Mouse (Mus musculus) 3134 (cell line): ENCODE data around the gene Gm9970.
"Not testable (repeated sequence)": the region's sequence is repeated elsewhere in the genome, so short reads cannot be mapped to it uniquely, and the experiment has no call there.

Experiments used
- DNase-seq: peaks from one replicate; pipeline ENCODE4 v3.0.0-alpha.2; 2011; ENCODE audit warnings: low spot score; ENCODE audit not compliant: insufficient read length; ENCODE audit errors: extremely low read depth

The Gm9970 gene

GRCm38 (mm10) chr5:31226641-31227040 is 14.4 kb downstream of the Gm9970 start:
- no peak for DNase-seq

GRCm38 (mm10) chr5:31222696-31223095 is 18.3 kb downstream of the Gm9970 start:
- DNase-seq: no peak

- DNase-seq: peak; percentile 24
Observed at GRCm38 (mm10) chr5:31221304-31221945, 19.6 kb downstream of the Gm9970 start.

- peak; percentile 96 for DNase-seq
Observed at GRCm38 (mm10) chr5:31220448-31221303, 20.4 kb downstream of the Gm9970 start, which contains the start of gene Ppm1g. Gene Ppm1g, minus strand, starts transcription at chr5:31220687.

DNA sequence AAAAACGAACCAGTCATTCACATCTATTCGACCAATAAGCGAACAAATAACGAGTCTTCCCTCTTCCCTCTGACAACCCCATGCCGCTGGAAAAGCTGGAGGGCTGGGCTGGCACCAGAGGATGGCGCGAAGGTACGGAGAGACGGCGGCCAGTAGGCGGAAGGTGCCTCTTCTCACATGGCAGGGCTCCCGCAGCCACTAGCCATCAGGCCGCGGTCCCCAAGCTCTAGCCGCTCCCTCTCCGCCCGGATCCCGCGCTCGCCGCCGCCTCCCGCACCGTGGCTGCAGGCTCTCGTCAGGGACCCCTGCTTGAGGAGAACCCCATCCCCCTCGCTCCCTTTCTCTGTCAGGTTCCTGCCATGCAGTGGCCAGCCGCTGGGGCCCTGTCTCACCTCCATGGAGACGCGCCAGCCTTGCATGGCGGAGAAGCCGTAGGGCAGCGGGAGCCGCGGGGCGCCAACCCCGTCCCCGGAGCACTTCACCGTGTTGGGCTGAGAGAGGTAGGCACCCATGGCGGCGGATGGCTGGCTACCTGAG is 21.1 kb downstream of the Gm9970 start:
- peak; percentile 81 for DNase-seq

DNA sequence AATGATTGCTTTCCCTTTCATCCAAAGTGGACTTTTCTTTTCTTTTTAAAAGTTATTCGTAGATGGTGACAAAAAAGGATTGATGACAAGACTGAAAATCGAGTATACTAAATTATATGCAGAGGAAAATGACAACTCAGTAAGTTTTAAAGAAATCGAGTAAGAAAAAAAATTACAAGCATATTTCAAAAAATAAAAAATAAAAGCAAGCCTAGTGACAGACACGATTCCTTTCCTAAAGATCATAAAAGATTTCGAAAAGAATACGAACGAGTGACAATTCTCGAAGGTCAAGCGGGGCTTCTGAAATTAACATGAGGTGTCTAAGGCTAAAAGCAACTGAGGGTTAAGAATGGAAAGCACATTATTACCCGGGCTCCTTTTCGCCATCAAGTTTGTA is 21.6 kb downstream of the Gm9970 start:
- DNase-seq: no peak

GRCm38 (mm10) chr5:31219070-31219469 is 22.0 kb downstream of the Gm9970 start:
- no peak for DNase-seq

DNA sequence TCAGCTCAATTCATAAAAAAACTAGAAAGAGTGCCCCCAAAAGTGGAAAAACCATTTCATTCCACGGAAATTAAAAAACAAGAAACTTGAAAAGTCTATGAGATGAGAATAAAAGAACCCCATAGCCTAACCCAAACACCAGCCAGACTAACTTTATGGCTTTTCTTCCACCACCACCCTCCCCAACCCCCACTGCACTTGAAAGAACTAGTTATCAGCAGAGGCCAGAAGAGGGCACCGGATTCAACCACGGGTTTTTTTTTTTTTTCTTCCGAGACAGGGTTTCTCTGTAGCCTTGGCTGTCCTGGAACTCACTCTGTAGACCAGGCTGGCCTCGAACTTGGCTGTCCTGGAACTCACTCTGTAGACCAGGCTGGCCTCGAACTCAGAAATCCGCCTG is 22.7 kb downstream of the Gm9970 start:
- no peak for DNase-seq

DNA sequence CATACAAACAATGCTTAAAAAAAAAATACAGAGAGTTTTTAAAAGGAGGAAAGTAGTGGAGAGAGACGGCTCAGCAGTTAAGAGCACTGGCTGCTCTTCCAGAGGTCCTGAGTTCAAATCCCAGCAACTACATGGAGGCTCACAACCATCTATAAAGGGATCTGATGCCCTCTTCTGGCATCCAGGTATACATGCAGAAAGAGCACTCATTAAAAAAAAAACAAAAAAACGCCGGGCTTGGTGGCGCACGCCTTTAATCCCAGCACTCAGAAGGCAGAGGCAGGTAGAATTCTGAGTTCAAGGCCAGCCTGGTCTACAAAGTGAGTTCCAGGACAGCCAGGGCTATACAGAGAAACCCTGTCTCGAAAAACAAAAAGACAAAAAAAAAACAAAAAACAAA is 24.5 kb downstream of the Gm9970 start:
- not testable (repeated sequence) for DNase-seq

GRCm38 (mm10) chr5:31204421-31204820 is 36.6 kb downstream of the Gm9970 start:
- no peak for DNase-seq

GRCm38 (mm10) chr5:31203866-31204265 is 37.2 kb downstream of the Gm9970 start:
- DNase-seq: no peak

DNA sequence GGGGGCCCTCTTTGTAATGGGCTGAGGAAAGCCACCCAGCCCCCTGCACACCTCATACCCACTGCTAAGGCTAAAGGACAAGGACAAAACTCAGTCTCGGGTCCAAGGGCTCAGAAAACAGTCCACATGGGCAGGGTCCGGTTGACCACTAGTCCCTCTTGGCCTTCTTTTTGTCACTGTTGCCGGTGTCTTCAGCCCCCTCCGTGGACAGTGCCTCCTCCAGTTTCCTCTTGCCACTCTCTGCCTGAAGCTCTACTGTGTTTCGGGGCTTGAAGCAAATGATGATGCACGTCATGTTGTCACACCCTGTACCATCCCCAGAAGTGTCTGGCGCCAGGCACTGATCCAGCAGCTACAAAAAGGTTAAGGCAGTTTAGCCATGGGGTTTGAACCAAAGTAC is 38.1 kb downstream of the Gm9970 start:
- DNase-seq: no peak

GRCm38 (mm10) chr5:31201742-31202590 is 39.1 kb downstream of the Gm9970 start, which contains the start of gene Zfp513:
Gene Zfp513, minus strand, starts transcription at chr5:31202303.
- peak; percentile 92 for DNase-seq

DNA sequence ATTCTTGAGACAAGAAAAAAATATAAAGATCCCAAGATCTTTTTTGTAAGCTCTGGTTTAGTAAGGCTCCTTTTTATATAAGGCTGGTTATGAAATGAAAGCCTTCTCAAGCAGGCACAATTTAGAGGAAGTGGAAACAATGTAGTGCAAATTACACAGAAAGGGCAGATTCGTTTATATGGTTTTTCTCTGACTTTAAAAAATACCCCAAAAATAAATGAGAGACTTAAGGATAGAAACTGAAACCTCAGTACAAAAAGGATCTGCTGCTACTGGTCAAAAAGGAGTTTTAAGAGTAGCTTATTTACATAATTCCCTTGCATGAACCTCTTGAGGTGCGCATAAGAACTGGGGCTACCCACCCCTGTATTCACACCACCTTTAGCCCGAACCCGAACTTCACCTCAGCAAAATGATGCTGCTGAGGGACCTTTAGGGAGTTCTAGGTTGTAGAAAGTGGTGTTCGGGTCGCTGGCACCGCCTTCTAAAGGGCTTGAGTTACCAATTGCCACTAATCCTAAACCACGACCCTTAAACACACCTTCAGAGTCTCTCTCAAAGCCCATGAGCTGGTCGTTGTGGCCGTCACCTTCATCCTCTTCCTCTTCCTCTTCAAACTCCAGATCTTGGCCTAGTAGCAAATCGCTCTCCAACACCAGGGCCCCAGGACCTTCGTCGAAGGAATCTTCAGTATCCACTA is 39.8 kb downstream of the Gm9970 start:
- no peak for DNase-seq

DNA sequence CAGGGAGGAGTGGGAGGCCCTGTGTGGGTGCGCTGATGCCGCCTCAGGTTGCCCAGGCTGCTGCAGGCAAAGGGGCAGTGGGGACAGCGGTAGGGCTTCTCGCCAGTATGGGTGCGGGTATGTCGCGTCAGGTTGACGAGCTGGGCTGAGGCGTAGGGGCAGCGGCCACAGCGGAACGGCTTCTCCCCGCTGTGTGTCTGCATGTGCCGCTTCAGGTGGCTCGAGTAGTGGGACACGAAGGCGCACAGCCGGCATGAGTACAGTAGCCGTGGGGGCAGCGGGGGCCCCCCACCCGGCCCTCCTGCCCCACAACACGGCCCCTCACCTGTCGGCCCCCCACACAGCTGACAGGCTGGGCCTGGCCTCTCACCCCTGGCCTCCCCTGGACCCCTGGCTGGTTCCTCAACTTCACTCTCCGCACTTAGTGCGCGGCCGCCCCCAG is 40.7 kb downstream of the Gm9970 start:
- no peak for DNase-seq

DNA sequence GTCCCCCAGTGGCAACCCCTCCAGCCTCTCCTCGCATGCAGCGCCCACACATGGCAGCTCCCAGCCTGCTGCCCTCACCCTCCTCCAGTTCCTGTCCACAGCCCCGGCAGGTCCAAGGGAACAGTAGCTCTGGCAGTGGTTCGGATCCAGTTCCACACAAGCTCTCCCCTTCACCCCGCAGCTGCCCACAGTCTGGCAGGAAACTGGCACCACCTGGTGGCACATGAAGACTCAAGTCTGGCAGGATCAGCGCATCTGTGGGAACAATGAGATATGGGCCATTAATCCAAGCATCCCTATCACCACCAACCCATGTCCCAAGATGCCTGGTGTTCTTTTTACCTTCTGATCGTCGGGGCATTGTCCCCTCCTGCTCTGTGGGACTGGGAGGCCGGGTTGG is 41.1 kb downstream of the Gm9970 start:
- DNase-seq: no peak

DNA sequence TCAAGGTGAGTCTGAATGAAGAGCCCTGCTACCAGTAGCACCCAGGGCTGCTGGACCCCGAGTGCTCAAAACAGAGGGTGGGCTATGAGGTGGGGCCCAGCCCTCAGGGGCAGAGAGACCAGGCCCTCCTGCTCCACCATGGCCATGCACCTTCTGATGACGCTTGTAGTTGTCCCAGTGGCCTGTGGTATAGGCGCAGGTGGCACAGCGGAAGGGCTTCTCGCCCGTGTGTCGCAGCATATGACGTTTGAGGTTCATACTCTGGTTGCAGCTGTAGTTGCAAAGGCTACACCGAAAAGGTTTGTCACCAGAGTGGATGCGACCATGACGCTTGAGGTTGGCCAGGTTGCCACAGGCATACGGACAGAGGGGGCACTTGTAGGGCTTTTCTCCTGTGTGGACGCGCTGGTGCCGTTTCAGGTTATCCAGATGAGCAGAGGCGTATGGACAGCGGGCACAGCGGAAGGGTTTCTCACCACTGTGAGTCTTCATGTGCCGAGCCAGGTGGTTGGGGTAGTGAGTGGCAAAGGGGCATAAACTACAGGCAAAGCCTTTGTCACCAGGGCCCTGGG is 41.6 kb downstream of the Gm9970 start:
- DNase-seq: no peak

DNA sequence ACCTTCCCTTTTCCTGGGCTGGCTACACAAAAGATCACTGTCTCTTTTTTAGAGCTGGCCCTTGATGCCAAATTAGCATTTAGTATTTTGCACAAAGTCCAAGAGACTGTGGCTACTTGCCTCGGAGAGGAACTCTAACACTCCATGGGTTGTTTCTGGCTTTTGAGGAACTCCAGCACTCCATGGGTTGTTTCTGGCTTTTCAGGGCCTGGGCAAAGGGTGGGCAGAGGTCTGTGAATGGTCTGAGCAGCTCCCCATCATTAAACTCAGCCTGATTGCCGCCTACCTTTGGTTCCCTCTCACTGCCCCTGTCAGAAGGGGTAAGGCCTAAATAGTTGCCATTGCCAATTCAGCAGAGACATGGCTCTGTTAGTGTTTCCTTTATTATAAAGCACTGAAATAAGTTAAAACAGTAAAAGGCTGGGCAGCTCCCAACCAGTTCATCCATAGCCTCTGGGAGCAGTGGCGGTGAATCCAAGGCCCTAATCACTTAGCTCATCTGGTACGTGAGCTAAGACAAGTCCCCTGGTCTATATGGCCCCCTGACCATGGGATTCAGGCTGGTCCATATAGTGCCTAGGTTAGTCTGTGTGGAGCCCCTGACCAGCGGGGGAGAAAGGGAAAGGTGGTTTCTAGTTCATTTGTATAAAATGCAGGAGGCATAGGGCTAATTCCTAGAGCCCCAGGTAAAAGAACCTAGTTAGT is 42.3 kb downstream of the Gm9970 start:
- no peak for DNase-seq

GRCm38 (mm10) chr5:31198170-31198569 is 42.9 kb downstream of the Gm9970 start:
- no peak for DNase-seq
